Mouse (Mus musculus) heart, adult 2 months (tissue): ENCODE measurements around the gene Hadh. TPM values are rescaled to one million over a fixed set of nuclear protein-coding genes. Genes with fewer than 3 reads are reported as not detected.

Experiments used
- DNase-seq, 2 experiments: peaks; one replicate each; pipeline ENCODE4 v3.0.0; 2021
- H3K27ac ChIP-seq: fragments of 200-600 bp; 2 replicates; pipeline ENCODE4 v1.8.1; 2022
- H3K27me3 ChIP-seq: fragments of 200-500 bp; 2 replicates; pipeline ENCODE4 v1.6.1; 2012; ENCODE audit warnings: mild to moderate bottlenecking, low read length, inconsistent platforms, mixed read lengths; ENCODE audit not compliant: control insufficient read depth, insufficient read depth
- H3K36me3 ChIP-seq: fragments of 200-500 bp; 2 replicates; pipeline ENCODE4 v1.6.1; 2012; ENCODE audit warnings: low read length, inconsistent platforms; ENCODE audit not compliant: control insufficient read depth, insufficient read depth
- H3K4me1 ChIP-seq: fragments of 200-500 bp; 2 replicates; pipeline ENCODE4 v1.6.1; 2011; ENCODE audit warnings: low read length; ENCODE audit not compliant: control insufficient read depth, insufficient read depth
- H3K4me3 ChIP-seq: fragments of 200-600 bp; 2 replicates; pipeline ENCODE4 v1.8.1; 2022
- H3K79me2 ChIP-seq: fragments of 200-500 bp; replicated peaks from 2 replicates; pipeline ENCODE4 v1.6.1; 2012; ENCODE audit warnings: mild to moderate bottlenecking, inconsistent platforms, low read length, moderate library complexity, mixed read lengths; ENCODE audit not compliant: control insufficient read depth, insufficient read depth
- H3K9ac ChIP-seq: fragments of 200-500 bp; 2 replicates; pipeline ENCODE4 v1.6.1; 2012; ENCODE audit warnings: low read depth, mild to moderate bottlenecking, control low read depth, inconsistent platforms, low read length, mixed read lengths
- CTCF ChIP-seq: fragments of 200-600 bp; IDR thresholded peaks from 2 replicates; pipeline ENCODE4 v1.8.1; 2022; ENCODE audit warnings: antibody characterized with exemption, mild to moderate bottlenecking, moderate library complexity
- EP300 ChIP-seq: fragments of 200-500 bp; IDR thresholded peaks from 2 replicates; pipeline ENCODE4 v1.6.1; 2011; ENCODE audit warnings: low read depth, low read length, control low read depth; ENCODE audit not compliant: insufficient read depth
- POLR2A ChIP-seq: fragments of 200-500 bp; IDR thresholded peaks from 2 replicates; pipeline ENCODE4 v1.6.1; 2011; ENCODE audit warnings: mild to moderate bottlenecking, low read depth, low read length, control low read depth; ENCODE audit not compliant: insufficient read depth
- WGBS: fragments of 180-500 bp; shearing (Covaris S2); methylation state at CpG from one replicate; pipeline ENCODE4 v1.1.7; 2018; 5-methylcytosine and 5-hydroxymethylcytosine counted together
- intact Hi-C: fragments of 180-260 bp; cut with DNase I; formaldehyde crosslinking; loops from one replicate; pipeline ENCODE4 v1.15.1; 2025
- polyA plus RNA-seq: library from polyadenylated mRNA; depleted of rRNA; stranded (reverse); fragments of >200 nt; gene quantifications from 2 replicates; pipeline ENCODE4 v1.2.3, GENCODE M21; 2012
- total RNA-seq, 2 experiments: library from RNA; stranded (reverse); gene quantifications; 2 replicates each; pipeline ENCODE4 v1.2.3; 2021

The Hadh gene
- total and polyA plus RNA-seq, 3 experiments: 619 to 774 (median 648) TPM

- peak in 1 of 2 experiments; percentile 53 for DNase-seq
- Histone ChIP-seq H3K27ac (peak overlapping the region; percentile 84), H3K4me3 (no peak overlapping the region), H3K27me3 (no peaks in the 10 kb centered on the region), H3K79me2 (peaks cover 6% of the 10 kb centered on the region; the same call in 1 of the 2 replicates), H3K36me3 (peaks cover 27% of the 10 kb centered on the region), H3K9ac (peak overlapping the region; percentile 32; the same call in 1 of the 2 replicates), H3K4me1 (peaks cover 8% of the 10 kb centered on the region)
- 35% methylated on average over 3 of the region's 3 CpGs for WGBS
- intact Hi-C loops: no loop called here
- TF ChIP-seq EP300 (no peak), POLR2A (no peak), CTCF (no peak)
Measured at GRCm38 (mm10) chr3:131266366-131267050, 5.4 kb downstream of the Hadh start.

DNA sequence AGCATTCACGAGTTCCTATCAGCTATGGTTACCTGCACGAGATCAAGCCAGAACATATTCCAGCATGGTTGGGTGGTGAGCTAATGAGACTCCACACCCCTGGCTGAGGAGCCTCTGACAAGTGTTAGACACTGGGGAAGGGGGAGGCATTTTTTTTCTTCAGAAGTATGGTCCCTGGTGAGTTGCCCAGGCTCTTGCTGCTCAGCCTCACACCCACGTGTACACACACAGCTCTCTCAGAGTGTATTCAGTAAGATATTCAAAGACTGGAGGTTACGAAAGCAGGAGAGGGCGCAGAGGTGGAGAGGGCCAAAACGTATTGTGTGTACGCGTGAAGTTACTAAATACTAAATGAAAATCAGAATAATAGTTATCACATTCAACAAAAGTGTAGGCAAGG lies 6.4 kb downstream of the Hadh start:
- Histone ChIP-seq H3K9ac (no peak overlapping the region), H3K4me1 (peaks cover 8% of the 10 kb centered on the region), H3K27ac (peak overlapping the region; percentile 84), H3K27me3 (no peaks in the 10 kb centered on the region), H3K36me3 (peaks cover 30% of the 10 kb centered on the region), H3K79me2 (peaks cover 6% of the 10 kb centered on the region; the same call in 1 of the 2 replicates), H3K4me3 (no peak overlapping the region)
- WGBS: 69% methylated on average over 8 of the region's 8 CpGs
- no peak for TF ChIP-seq EP300
- TF ChIP-seq CTCF: no peak
- no peak for TF ChIP-seq POLR2A
- no peak for DNase-seq
- intact Hi-C loops: loop anchor here (2.0 kb wide), 1 partner anchor 15 kb away; no protein-coding TSS in a partner anchor

DNA sequence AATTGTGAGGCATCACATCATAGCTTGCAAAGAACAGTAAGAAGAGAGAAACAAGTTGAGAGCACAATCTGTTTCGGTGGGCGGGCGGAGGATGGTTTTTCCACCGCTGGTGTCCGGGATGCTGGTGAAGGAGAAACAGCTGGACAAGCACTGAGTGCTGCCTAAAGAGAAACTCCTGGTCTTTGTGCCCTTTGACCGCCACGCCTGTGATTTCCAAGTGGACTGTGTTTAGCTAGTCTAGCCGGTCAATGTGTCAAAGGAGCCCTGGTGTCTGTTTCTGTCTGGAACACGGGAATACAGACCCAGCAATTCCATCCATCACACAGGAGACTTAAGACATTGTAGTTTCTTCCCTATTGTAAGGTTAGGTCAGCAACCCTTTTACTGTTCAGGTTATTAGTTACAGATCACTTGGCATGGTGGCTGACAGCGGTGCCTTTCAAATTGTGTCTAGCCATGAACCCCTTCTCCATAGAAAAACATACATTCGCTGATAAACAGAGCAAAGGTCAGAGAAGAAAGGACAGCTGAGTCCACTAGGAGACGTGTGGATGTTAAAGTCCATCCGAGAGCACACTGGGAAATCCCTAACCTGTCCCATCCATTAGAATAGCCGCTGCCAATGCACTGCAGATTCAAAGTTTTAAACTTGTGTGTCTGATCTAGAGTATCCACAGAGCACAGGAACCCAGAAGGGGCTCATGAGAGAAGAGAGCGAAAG lies 8.0 kb downstream of the Hadh start:
- Histone ChIP-seq H3K4me1 (peaks cover 8% of the 10 kb centered on the region), H3K9ac (no peak overlapping the region), H3K4me3 (no peak overlapping the region), H3K36me3 (peaks cover 30% of the 10 kb centered on the region), H3K27ac (no peak overlapping the region), H3K79me2 (peaks cover 4% of the 10 kb centered on the region; the same call in 1 of the 2 replicates), H3K27me3 (no peaks in the 10 kb centered on the region)
- 83% methylated on average over 15 of the region's 15 CpGs for WGBS
- DNase-seq: no peak
- intact Hi-C loops: loop anchor here (2.0 kb wide), 1 partner anchor 13 kb away; no protein-coding TSS in a partner anchor
- TF ChIP-seq POLR2A: no peak
- no peak for TF ChIP-seq EP300
- TF ChIP-seq CTCF: no peak

DNA sequence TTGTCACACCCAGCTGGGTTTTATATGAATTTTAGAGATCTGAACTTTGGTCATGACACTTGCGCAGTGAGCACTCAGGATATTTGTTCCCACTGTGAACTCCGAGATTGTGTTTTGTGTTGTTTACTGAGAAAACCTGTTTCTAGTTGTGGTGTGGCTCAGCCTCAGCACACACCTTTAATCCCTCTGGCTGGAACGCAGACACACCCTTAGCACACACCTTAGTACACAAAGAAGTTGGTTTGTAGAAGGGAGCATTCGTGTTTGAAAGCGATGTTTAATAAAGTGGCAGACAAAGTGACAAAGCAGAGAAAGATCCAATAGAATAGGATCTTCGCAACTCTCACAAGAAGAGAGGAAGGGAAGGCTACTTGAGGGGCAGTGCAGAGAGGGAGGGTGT lies 11.5 kb downstream of the Hadh start:
- intact Hi-C loops: no loop called here
- TF ChIP-seq POLR2A: no peak
- TF ChIP-seq CTCF: no peak
- no peak for TF ChIP-seq EP300
- H3K27ac ChIP-seq: no peak overlapping the region

DNA sequence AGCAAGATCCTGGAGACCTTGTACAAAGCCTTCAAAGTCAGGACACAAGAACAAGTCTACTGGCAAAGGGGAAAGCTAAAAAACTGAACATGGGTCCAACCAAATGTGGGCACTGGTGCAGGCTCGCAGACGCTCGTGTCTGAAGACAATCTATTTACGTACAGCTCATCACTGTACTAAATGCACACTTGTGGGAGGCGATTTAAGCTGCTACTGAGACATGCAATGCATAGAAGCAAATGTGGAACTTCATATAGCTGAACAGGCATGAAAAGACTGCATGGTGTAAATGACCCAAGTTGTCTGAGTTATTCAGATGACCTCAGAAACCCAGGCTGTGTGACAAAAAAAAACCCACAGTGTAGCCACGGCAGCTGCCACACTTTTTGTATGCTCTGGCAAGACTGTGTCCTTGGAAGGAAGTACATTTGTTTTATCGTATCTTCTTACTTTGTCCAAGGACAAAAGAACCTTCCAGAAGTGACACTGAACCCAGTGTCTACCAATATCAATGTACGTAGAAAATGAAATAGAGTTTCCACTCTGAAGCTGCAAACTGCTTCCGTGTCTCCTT lies 12.4 kb downstream of the Hadh start:
- H3K27me3 ChIP-seq: no peaks in the 10 kb centered on the region
- H3K4me1 ChIP-seq: peaks cover 3% of the 10 kb centered on the region; the same call in 1 of the 2 replicates
- no peak for TF ChIP-seq EP300
- H3K4me3 ChIP-seq: no peak overlapping the region
- DNase-seq: no peak
- peak overlapping the region; percentile 6 for H3K27ac ChIP-seq
- H3K36me3 ChIP-seq: peaks cover 11% of the 10 kb centered on the region
- intact Hi-C loops: no loop called here
- no peak overlapping the region for H3K9ac ChIP-seq
- 43% methylated on average over 9 of the region's 9 CpGs for WGBS
- peaks cover 3% of the 10 kb centered on the region for H3K79me2 ChIP-seq

More for the DNA sequence above, 11.5 kb downstream of the Hadh start:
- WGBS: 96% methylated on average over 6 of the region's 6 CpGs
- H3K4me3 ChIP-seq: no peak overlapping the region
- H3K4me1 ChIP-seq: peaks cover 5% of the 10 kb centered on the region
- no peaks in the 10 kb centered on the region for H3K27me3 ChIP-seq
- H3K9ac ChIP-seq: no peak overlapping the region
- no peak for DNase-seq
- peaks cover 15% of the 10 kb centered on the region for H3K36me3 ChIP-seq
- peaks cover 6% of the 10 kb centered on the region for H3K79me2 ChIP-seq
